Mouse (Mus musculus) midbrain, embryonic 14.5 days (tissue): ENCODE data around the gene Ccdc152. TPM values are rescaled to one million over a fixed set of nuclear protein-coding genes. Genes with fewer than 3 reads are reported as not detected.

Experiments
- ATAC-seq: fragments of 200-750 bp; cut with Nextera tagmentation; 2 replicates; pipeline ENCODE4 v1.8.0; 2017; ENCODE audit warnings: moderate number of reproducible peaks, moderate library complexity; ENCODE audit not compliant: low FRiP score, low TSS enrichment
- DNase-seq: peaks from one replicate; pipeline ENCODE4 v3.0.0-alpha.2; 2015
- H3K27ac ChIP-seq: fragments of 300-500 bp; sonication (generic); replicated peaks from 2 replicates; pipeline ENCODE4 v1.5.1; 2014; ENCODE audit warnings: mild to moderate bottlenecking, low read depth, low read length, moderate library complexity
- H3K27me3 ChIP-seq: fragments of 300-500 bp; sonication (generic); 2 replicates; pipeline ENCODE4 v1.6.1; 2014; ENCODE audit warnings: low read length, control low read depth, mixed read lengths; ENCODE audit not compliant: control insufficient read depth, insufficient read depth
- H3K36me3 ChIP-seq: fragments of 300-500 bp; sonication (generic); 2 replicates; pipeline ENCODE4 v1.6.1; 2014; ENCODE audit warnings: low read length, control low read depth; ENCODE audit not compliant: control insufficient read depth, insufficient read depth
- H3K4me1 ChIP-seq: fragments of 300-500 bp; sonication (generic); 2 replicates; pipeline ENCODE4 v1.6.1; 2014; ENCODE audit warnings: mild to moderate bottlenecking, antibody characterized with exemption, low read length, control low read depth; ENCODE audit not compliant: control insufficient read depth, insufficient read depth
- H3K4me2 ChIP-seq: fragments of 300-500 bp; sonication (generic); 2 replicates; pipeline ENCODE4 v1.6.1; 2014; ENCODE audit warnings: mild to moderate bottlenecking, low read length, moderate library complexity
- H3K4me3 ChIP-seq: fragments of 300-500 bp; sonication (generic); replicated peaks from 2 replicates; pipeline ENCODE4 v1.5.1; 2014; ENCODE audit warnings: low read depth, low read length
- H3K9ac ChIP-seq: fragments of 300-500 bp; sonication (generic); replicated peaks from 2 replicates; pipeline ENCODE4 v1.6.1; 2014; ENCODE audit warnings: mild to moderate bottlenecking, low read length, moderate library complexity
- H3K9me3 ChIP-seq: fragments of 300-500 bp; sonication (generic); 2 replicates; pipeline ENCODE4 v1.6.1; 2016; ENCODE audit warnings: low read length, control low read depth, mixed read lengths; ENCODE audit not compliant: control insufficient read depth
- WGBS: fragments of 180-500 bp; shearing (Covaris S2); extraction: QIAGEN DNeasy Blood & Tissue Kit; methylation state at CpG from one replicate; pipeline ENCODE4 v1.1.7; 2014; 5-methylcytosine and 5-hydroxymethylcytosine counted together
- polyA plus RNA-seq: library from polyadenylated mRNA; unstranded; fragments of >200 nt; fragmentation: Nextera tagmentation; extraction: Ambion mirVana; gene quantifications from 2 replicates; pipeline ENCODE4 v1.2.1, GENCODE M21; 2014

The Ccdc152 gene
- polyA plus RNA-seq, 1 experiment from 2014 or later, result 0.17 TPM

GRCm38 (mm10) chr15:3323041-3323440 lies 19.7 kb upstream of the Ccdc152 start:
- DNase-seq (no peak), ATAC-seq (no peak)
- no peaks in the 10 kb centered on the region for H3K27me3 ChIP-seq

GRCm38 (mm10) chr15:3319929-3320328 lies 16.6 kb upstream of the Ccdc152 start:
- no peak overlapping the region for H3K4me3 ChIP-seq
- H3K27me3 ChIP-seq, result no peaks in the 10 kb centered on the region
- H3K36me3 ChIP-seq, result no peaks in the 10 kb centered on the region
- DNase-seq (no peak), ATAC-seq (no peak)
- no peak overlapping the region for H3K27ac ChIP-seq
- H3K9ac ChIP-seq, result no peak overlapping the region
- 66% methylated on average over 9 of the region's 9 CpGs for WGBS
- no peak overlapping the region for H3K4me2 ChIP-seq
- H3K4me1 ChIP-seq, result no peaks in the 10 kb centered on the region
- H3K9me3 ChIP-seq, result no peaks in the 10 kb centered on the region

More at GRCm38 (mm10) chr15:3323041-3323440, 19.7 kb upstream of the Ccdc152 start:
- H3K4me1 ChIP-seq, result no peaks in the 10 kb centered on the region
- H3K27ac ChIP-seq, result no peak overlapping the region
- H3K4me2 ChIP-seq, result no peak overlapping the region
- no peak overlapping the region for H3K9ac ChIP-seq
- no peak overlapping the region for H3K4me3 ChIP-seq
- no peaks in the 10 kb centered on the region for H3K9me3 ChIP-seq
- no peaks in the 10 kb centered on the region for H3K36me3 ChIP-seq

GRCm38 (mm10) chr15:3316617-3317016 lies 13.3 kb upstream of the Ccdc152 start:
- Histone ChIP-seq H3K4me1 (no peaks in the 10 kb centered on the region), H3K36me3 (no peaks in the 10 kb centered on the region), H3K9me3 (no peaks in the 10 kb centered on the region), H3K27ac (no peak overlapping the region), H3K4me2 (no peak overlapping the region), H3K27me3 (no peaks in the 10 kb centered on the region), H3K9ac (no peak overlapping the region), H3K4me3 (no peak overlapping the region)
- DNase-seq (no peak), ATAC-seq (no peak)
- 79% methylated on average over 2 of the region's 2 CpGs for WGBS

- Histone ChIP-seq H3K4me1 (no peaks in the 10 kb centered on the region), H3K36me3 (no peaks in the 10 kb centered on the region), H3K27me3 (no peaks in the 10 kb centered on the region), H3K4me3 (no peak overlapping the region), H3K4me2 (no peak overlapping the region), H3K27ac (no peak overlapping the region), H3K9me3 (no peaks in the 10 kb centered on the region), H3K9ac (no peak overlapping the region)
- DNase-seq (peak; percentile 2), ATAC-seq (no peak)
These were observed 9.6 kb upstream of the Ccdc152 start for GRCm38 (mm10) chr15:3312937-3313336.

- no peak for ATAC-seq
- H3K27ac ChIP-seq, result no peak overlapping the region
- H3K4me2 ChIP-seq, result no peak overlapping the region
- H3K9ac ChIP-seq, result no peak overlapping the region
- no peaks in the 10 kb centered on the region for H3K9me3 ChIP-seq
- H3K27me3 ChIP-seq, result no peaks in the 10 kb centered on the region
- WGBS, result 86% methylated on average over 3 of the region's 3 CpGs
- H3K36me3 ChIP-seq, result no peaks in the 10 kb centered on the region
- DNase-seq, result no peak
- H3K4me3 ChIP-seq, result no peak overlapping the region
- no peaks in the 10 kb centered on the region for H3K4me1 ChIP-seq
These were observed 6.5 kb upstream of the Ccdc152 start for GRCm38 (mm10) chr15:3309856-3310255.

GRCm38 (mm10) chr15:3300361-3301100 lies 2.8 kb downstream of the Ccdc152 start:
- H3K27ac ChIP-seq, result no peak overlapping the region
- no peak overlapping the region for H3K4me3 ChIP-seq
- ATAC-seq (no peak), DNase-seq (no peak)
- no peaks in the 10 kb centered on the region for H3K27me3 ChIP-seq
- H3K4me1 ChIP-seq, result no peaks in the 10 kb centered on the region
- no peak overlapping the region for H3K4me2 ChIP-seq
- H3K9ac ChIP-seq, result no peak overlapping the region
- no peaks in the 10 kb centered on the region for H3K9me3 ChIP-seq
- WGBS, result 87% methylated on average over 4 of the region's 4 CpGs
- no peaks in the 10 kb centered on the region for H3K36me3 ChIP-seq

- ATAC-seq, result no peak
- WGBS, result 90% methylated on average over 8 of the region's 8 CpGs
These were observed 5.7 kb downstream of the Ccdc152 start for GRCm38 (mm10) chr15:3297615-3298014.

GRCm38 (mm10) chr15:3295986-3296385 lies 7.3 kb downstream of the Ccdc152 start:
- Histone ChIP-seq H3K27me3 (no peaks in the 10 kb centered on the region), H3K4me2 (no peak overlapping the region), H3K4me3 (no peak overlapping the region), H3K9me3 (no peaks in the 10 kb centered on the region), H3K36me3 (no peaks in the 10 kb centered on the region), H3K9ac (no peak overlapping the region), H3K4me1 (no peaks in the 10 kb centered on the region), H3K27ac (no peak overlapping the region)
- DNase-seq (peak; percentile 60), ATAC-seq (no peak)
- WGBS, result 84% methylated on average over 1 of the region's 1 CpGs

More at GRCm38 (mm10) chr15:3297615-3298014, 5.7 kb downstream of the Ccdc152 start:
- no peaks in the 10 kb centered on the region for H3K27me3 ChIP-seq
- no peaks in the 10 kb centered on the region for H3K36me3 ChIP-seq
- H3K4me3 ChIP-seq, result no peak overlapping the region
- no peaks in the 10 kb centered on the region for H3K4me1 ChIP-seq
- H3K27ac ChIP-seq, result no peak overlapping the region
- H3K4me2 ChIP-seq, result no peak overlapping the region
- no peaks in the 10 kb centered on the region for H3K9me3 ChIP-seq
- H3K9ac ChIP-seq, result no peak overlapping the region
- DNase-seq, result no peak

GRCm38 (mm10) chr15:3293477-3293876 lies 9.8 kb downstream of the Ccdc152 start:
- no peak overlapping the region for H3K4me3 ChIP-seq
- DNase-seq, result no peak
- ATAC-seq, result no peak
- no peak overlapping the region for H3K9ac ChIP-seq
- no peak overlapping the region for H3K4me2 ChIP-seq
- H3K4me1 ChIP-seq, result no peaks in the 10 kb centered on the region
- H3K27ac ChIP-seq, result no peak overlapping the region
- no peaks in the 10 kb centered on the region for H3K9me3 ChIP-seq
- 68% methylated on average over 1 of the region's 1 CpGs for WGBS
- H3K36me3 ChIP-seq, result no peaks in the 10 kb centered on the region
- no peaks in the 10 kb centered on the region for H3K27me3 ChIP-seq
